Mouse (Mus musculus): ENCODE measurements around the gene Ube2cbp. TPM values are rescaled to one million over a fixed set of nuclear protein-coding genes. Genes with fewer than 3 reads are reported as not detected.

Gene Ube2cbp
- polyA plus RNA-seq, 1 experiment from 2014 or later: 7.4 TPM

GRCm38 (mm10) chr9:86319516-86320140, 145.1 kb downstream of the Ube2cbp start:
- Histone ChIP-seq H3K4me1 (replicated peaks) (no peaks in the 10 kb centered on the region; the same call in 1 of the 2 replicates), H3K36me3 (no peaks in the 10 kb centered on the region), H3K4me2 (no peak overlapping the region), H3K9ac (replicated peaks) (no peak overlapping the region), H3K27me3 (no peaks in the 10 kb centered on the region), H3K27ac (no peak overlapping the region), H3K4me3 (replicated peaks) (no peak overlapping the region), H3K9me3 (no peaks in the 10 kb centered on the region)
- 65% methylated on average over 6 of the region's 6 CpGs for WGBS
- ATAC-seq (ENCODE audit: insufficient number of reproducible peaks, insufficient read depth, low FRiP score, low TSS enrichment, low read depth): no peak

GRCm38 (mm10) chr9:86315700-86316099, 149.1 kb downstream of the Ube2cbp start:
- Histone ChIP-seq H3K9ac (replicated peaks) (no peak overlapping the region), H3K4me2 (no peak overlapping the region), H3K9me3 (no peaks in the 10 kb centered on the region), H3K27me3 (no peaks in the 10 kb centered on the region), H3K4me1 (replicated peaks) (no peaks in the 10 kb centered on the region), H3K27ac (no peak overlapping the region), H3K4me3 (replicated peaks) (no peak overlapping the region), H3K36me3 (no peaks in the 10 kb centered on the region)
- ATAC-seq (ENCODE audit: insufficient number of reproducible peaks, insufficient read depth, low FRiP score, low TSS enrichment, low read depth): no peak
- 89% methylated on average over 2 of the region's 2 CpGs for WGBS

GRCm38 (mm10) chr9:86308616-86309015, 156.1 kb downstream of the Ube2cbp start:
- H3K36me3 ChIP-seq: no peaks in the 10 kb centered on the region
- H3K27ac ChIP-seq: no peak overlapping the region
- H3K9ac ChIP-seq (replicated peaks): no peak overlapping the region
- ATAC-seq (ENCODE audit: insufficient number of reproducible peaks, insufficient read depth, low FRiP score, low TSS enrichment, low read depth): no peak
- H3K4me2 ChIP-seq: no peak overlapping the region
- H3K27me3 ChIP-seq: no peaks in the 10 kb centered on the region
- H3K4me3 ChIP-seq (replicated peaks): no peak overlapping the region
- no peaks in the 10 kb centered on the region for H3K9me3 ChIP-seq
- no peaks in the 10 kb centered on the region for H3K4me1 ChIP-seq (replicated peaks)
- 48% methylated on average over 4 of the region's 4 CpGs for whole genome bisulfite sequencing

GRCm38 (mm10) chr9:86306556-86306955, 158.2 kb downstream of the Ube2cbp start:
- no peak overlapping the region for H3K9ac ChIP-seq (replicated peaks)
- no peaks in the 10 kb centered on the region for H3K27me3 ChIP-seq
- H3K4me2 ChIP-seq: no peak overlapping the region
- ATAC-seq (ENCODE audit: insufficient number of reproducible peaks, insufficient read depth, low FRiP score, low TSS enrichment, low read depth): no peak
- H3K4me3 ChIP-seq (replicated peaks): no peak overlapping the region
- H3K27ac ChIP-seq: no peak overlapping the region
- WGBS: 93% methylated on average over 2 of the region's 2 CpGs
- H3K9me3 ChIP-seq: no peaks in the 10 kb centered on the region
- no peaks in the 10 kb centered on the region for H3K36me3 ChIP-seq
- H3K4me1 ChIP-seq (replicated peaks): no peaks in the 10 kb centered on the region

GRCm38 (mm10) chr9:86301407-86301806, 163.3 kb downstream of the Ube2cbp start:
- ATAC-seq (ENCODE audit: insufficient number of reproducible peaks, insufficient read depth, low FRiP score, low TSS enrichment, low read depth): no peak

GRCm38 (mm10) chr9:86298596-86298995, 166.2 kb downstream of the Ube2cbp start:
- H3K9me3 ChIP-seq: no peaks in the 10 kb centered on the region
- no peaks in the 10 kb centered on the region for H3K27me3 ChIP-seq
- H3K36me3 ChIP-seq: no peaks in the 10 kb centered on the region
- no peak overlapping the region for H3K4me2 ChIP-seq
- no peak overlapping the region for H3K9ac ChIP-seq (replicated peaks)
- no peaks in the 10 kb centered on the region for H3K4me1 ChIP-seq (replicated peaks)
- ATAC-seq (ENCODE audit: insufficient number of reproducible peaks, insufficient read depth, low FRiP score, low TSS enrichment, low read depth): no peak
- no peak overlapping the region for H3K4me3 ChIP-seq (replicated peaks)
- 89% methylated on average over 8 of the region's 8 CpGs for WGBS
- no peak overlapping the region for H3K27ac ChIP-seq

More at GRCm38 (mm10) chr9:86301407-86301806, 163.3 kb downstream of the Ube2cbp start:
- H3K27me3 ChIP-seq: no peaks in the 10 kb centered on the region
- no peaks in the 10 kb centered on the region for H3K4me1 ChIP-seq (replicated peaks)
- H3K4me2 ChIP-seq: no peak overlapping the region
- H3K36me3 ChIP-seq: no peaks in the 10 kb centered on the region
- no peak overlapping the region for H3K9ac ChIP-seq (replicated peaks)
- 82% methylated on average over 6 of the region's 6 CpGs for WGBS
- H3K9me3 ChIP-seq: no peaks in the 10 kb centered on the region
- no peak overlapping the region for H3K4me3 ChIP-seq (replicated peaks)
- no peak overlapping the region for H3K27ac ChIP-seq

- Histone ChIP-seq H3K4me3 (replicated peaks) (no peak overlapping the region), H3K4me2 (no peak overlapping the region), H3K27ac (no peak overlapping the region), H3K36me3 (no peaks in the 10 kb centered on the region), H3K4me1 (replicated peaks) (no peaks in the 10 kb centered on the region), H3K9ac (replicated peaks) (no peak overlapping the region), H3K9me3 (no peaks in the 10 kb centered on the region), H3K27me3 (no peaks in the 10 kb centered on the region)
- ATAC-seq (ENCODE audit: insufficient number of reproducible peaks, insufficient read depth, low FRiP score, low TSS enrichment, low read depth): no peak
- 61% methylated on average over 5 of the region's 5 CpGs for WGBS
These were observed 166.6 kb downstream of the Ube2cbp start for GRCm38 (mm10) chr9:86298131-86298530.

- 86% methylated on average over 8 of the region's 8 CpGs for WGBS
- H3K36me3 ChIP-seq: no peaks in the 10 kb centered on the region
- H3K9ac ChIP-seq (replicated peaks): no peak overlapping the region
- no peaks in the 10 kb centered on the region for H3K27me3 ChIP-seq
- no peak overlapping the region for H3K4me2 ChIP-seq
- no peak for ATAC-seq (ENCODE audit: insufficient number of reproducible peaks, insufficient read depth, low FRiP score, low TSS enrichment, low read depth)
- no peaks in the 10 kb centered on the region for H3K4me1 ChIP-seq (replicated peaks)
- no peak overlapping the region for H3K27ac ChIP-seq
- H3K9me3 ChIP-seq: no peaks in the 10 kb centered on the region
- no peak overlapping the region for H3K4me3 ChIP-seq (replicated peaks)
These were observed 167.8 kb downstream of the Ube2cbp start for GRCm38 (mm10) chr9:86296683-86297638.

- WGBS: 83% methylated on average over 3 of the region's 3 CpGs
- Histone ChIP-seq H3K27ac (no peak overlapping the region), H3K9ac (replicated peaks) (no peak overlapping the region), H3K36me3 (no peaks in the 10 kb centered on the region), H3K4me3 (replicated peaks) (no peak overlapping the region), H3K27me3 (no peaks in the 10 kb centered on the region), H3K9me3 (peaks cover 12% of the 10 kb centered on the region; the same call in 1 of the 2 replicates), H3K4me1 (replicated peaks) (no peaks in the 10 kb centered on the region), H3K4me2 (no peak overlapping the region)
- no peak for ATAC-seq (ENCODE audit: insufficient number of reproducible peaks, insufficient read depth, low FRiP score, low TSS enrichment, low read depth)
These were observed 177.2 kb downstream of the Ube2cbp start for GRCm38 (mm10) chr9:86287570-86287954.

GRCm38 (mm10) chr9:86286830-86287569, 177.8 kb downstream of the Ube2cbp start:
- no peaks in the 10 kb centered on the region for H3K36me3 ChIP-seq
- H3K4me3 ChIP-seq (replicated peaks): no peak overlapping the region
- H3K9ac ChIP-seq (replicated peaks): no peak overlapping the region
- no peak overlapping the region for H3K4me2 ChIP-seq
- ATAC-seq (ENCODE audit: insufficient number of reproducible peaks, insufficient read depth, low FRiP score, low TSS enrichment, low read depth): no peak
- H3K9me3 ChIP-seq: peaks cover 12% of the 10 kb centered on the region; the same call in 1 of the 2 replicates
- WGBS: 89% methylated on average over 2 of the region's 2 CpGs
- H3K4me1 ChIP-seq (replicated peaks): no peaks in the 10 kb centered on the region
- H3K27me3 ChIP-seq: no peaks in the 10 kb centered on the region
- no peak overlapping the region for H3K27ac ChIP-seq

- H3K9me3 ChIP-seq: peaks cover 12% of the 10 kb centered on the region; the same call in 1 of the 2 replicates
- no peak overlapping the region for H3K27ac ChIP-seq
- H3K36me3 ChIP-seq: no peaks in the 10 kb centered on the region
- no peak overlapping the region for H3K4me2 ChIP-seq
- H3K4me1 ChIP-seq (replicated peaks): no peaks in the 10 kb centered on the region
- no peak overlapping the region for H3K4me3 ChIP-seq (replicated peaks)
- WGBS: 68% methylated on average over 5 of the region's 5 CpGs
- H3K27me3 ChIP-seq: no peaks in the 10 kb centered on the region
- no peak overlapping the region for H3K9ac ChIP-seq (replicated peaks)
- no peak for ATAC-seq (ENCODE audit: insufficient number of reproducible peaks, insufficient read depth, low FRiP score, low TSS enrichment, low read depth)
These were observed 182.2 kb downstream of the Ube2cbp start for GRCm38 (mm10) chr9:86282555-86282954.

All from limb, embryonic 12.5 days (tissue).